Mouse (Mus musculus) limb, embryonic 14.5 days (tissue): ENCODE data around the gene Gm21981. TPM values are rescaled to one million over a fixed set of nuclear protein-coding genes. Genes with fewer than 3 reads are reported as not detected.

Source experiments
- ATAC-seq: fragments of 200-750 bp; cut with Nextera tagmentation; 2 replicates; pipeline ENCODE4 v1.8.0; 2017; ENCODE audit warnings: low read depth, moderate number of reproducible peaks, moderate TSS enrichment; ENCODE audit not compliant: low FRiP score
- DNase-seq: peaks from one replicate; pipeline ENCODE4 v3.0.0-alpha.2; 2015; ENCODE audit warnings: low spot score
- H3K27ac ChIP-seq: fragments of 300-500 bp; sonication (generic); replicated peaks from 2 replicates; pipeline ENCODE4 v1.5.1; 2014; ENCODE audit warnings: low read depth, mild to moderate bottlenecking, low read length, moderate library complexity, mixed read lengths
- H3K27me3 ChIP-seq: fragments of 300-500 bp; sonication (generic); 2 replicates; pipeline ENCODE4 v1.6.1; 2014; ENCODE audit warnings: low read length, mixed read lengths; ENCODE audit not compliant: control insufficient read depth, insufficient read depth
- H3K36me3 ChIP-seq: fragments of 300-500 bp; sonication (generic); 2 replicates; pipeline ENCODE4 v1.6.1; 2014; ENCODE audit warnings: mild to moderate bottlenecking, low read length, moderate library complexity, mixed read lengths; ENCODE audit not compliant: control insufficient read depth, insufficient read depth
- H3K4me1 ChIP-seq: fragments of 300-500 bp; sonication (generic); 2 replicates; pipeline ENCODE4 v1.6.1; 2014; ENCODE audit warnings: antibody characterized with exemption, low read length, mixed read lengths; ENCODE audit not compliant: control insufficient read depth, insufficient read depth
- H3K4me2 ChIP-seq: fragments of 300-500 bp; sonication (generic); replicated peaks from 2 replicates; pipeline ENCODE4 v1.6.1; 2014; ENCODE audit warnings: low read depth, mild to moderate bottlenecking, low read length, moderate library complexity; ENCODE audit not compliant: severe bottlenecking
- H3K4me3 ChIP-seq: fragments of 300-500 bp; sonication (generic); replicated peaks from 2 replicates; pipeline ENCODE4 v1.5.1; 2014; ENCODE audit warnings: low read length
- H3K9ac ChIP-seq: fragments of 300-500 bp; sonication (generic); 2 replicates; pipeline ENCODE4 v1.6.1; 2014; ENCODE audit warnings: mild to moderate bottlenecking, low read depth, low read length, moderate library complexity; ENCODE audit not compliant: severe bottlenecking
- H3K9me3 ChIP-seq: fragments of 300-500 bp; sonication (generic); 2 replicates; pipeline ENCODE4 v1.6.1; 2016; ENCODE audit warnings: low read length; ENCODE audit not compliant: control insufficient read depth
- POLR2A ChIP-seq: fragments of 200-500 bp; IDR thresholded peaks from 2 replicates; pipeline ENCODE4 v1.8.0; 2012; ENCODE audit warnings: inconsistent platforms, mild to moderate bottlenecking, moderate library complexity, borderline replicate concordance; ENCODE audit not compliant: insufficient read depth, insufficient read length; ENCODE audit errors: extremely low read depth
- WGBS: fragments of 180-500 bp; shearing (Covaris S2); extraction: QIAGEN DNeasy Blood & Tissue Kit; methylation state at CpG from one replicate; pipeline ENCODE4 v1.1.7; 2014; 5-methylcytosine and 5-hydroxymethylcytosine counted together
- polyA plus RNA-seq, 2 experiments: library from polyadenylated mRNA; depleted of rRNA in 1 of 2; stranded (reverse) in 1 of 2; unstranded in 1 of 2; fragments of >200 nt; fragmentation: Nextera tagmentation in 1 of 2; extraction: Ambion mirVana in 1 of 2; gene quantifications; 2 replicates each; pipeline versions ENCODE4 v1.2.1 to v1.2.3; 2012 to 2014

Gm21981 gene
- polyA plus RNA-seq, 2 experiments: 1.7 to 3.0 TPM

DNA sequence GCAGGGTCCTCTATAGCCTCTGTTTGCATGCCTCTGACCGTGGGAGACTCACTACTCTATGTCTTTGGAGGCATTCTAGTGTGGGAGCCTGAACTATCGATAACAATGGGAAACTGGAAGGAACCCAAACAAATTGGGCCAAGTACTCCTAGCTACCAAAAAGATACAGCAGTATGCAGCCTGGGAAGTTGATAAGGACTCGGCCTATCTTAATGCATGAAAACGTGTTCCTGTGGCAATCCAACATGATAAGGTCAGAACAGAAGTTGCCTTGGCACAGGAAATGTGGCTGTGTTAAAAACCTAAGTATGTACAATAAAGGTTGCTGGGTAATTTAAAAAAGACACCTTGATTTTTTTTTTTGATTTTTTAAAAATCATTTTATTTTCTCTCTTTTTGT, 26.9 kb upstream of the Gm21981 start:
- ATAC-seq (no peak), DNase-seq (no peak)
- Histone ChIP-seq H3K4me2 (no peak overlapping the region), H3K9ac (no peak overlapping the region), H3K27me3 (no peaks in the 10 kb centered on the region), H3K27ac (no peak overlapping the region), H3K4me3 (no peak overlapping the region), H3K36me3 (no peaks in the 10 kb centered on the region), H3K9me3 (no peaks in the 10 kb centered on the region), H3K4me1 (no peaks in the 10 kb centered on the region)
- no peak for TF ChIP-seq POLR2A
- WGBS: 87% methylated on average over 4 of the region's 4 CpGs

DNA sequence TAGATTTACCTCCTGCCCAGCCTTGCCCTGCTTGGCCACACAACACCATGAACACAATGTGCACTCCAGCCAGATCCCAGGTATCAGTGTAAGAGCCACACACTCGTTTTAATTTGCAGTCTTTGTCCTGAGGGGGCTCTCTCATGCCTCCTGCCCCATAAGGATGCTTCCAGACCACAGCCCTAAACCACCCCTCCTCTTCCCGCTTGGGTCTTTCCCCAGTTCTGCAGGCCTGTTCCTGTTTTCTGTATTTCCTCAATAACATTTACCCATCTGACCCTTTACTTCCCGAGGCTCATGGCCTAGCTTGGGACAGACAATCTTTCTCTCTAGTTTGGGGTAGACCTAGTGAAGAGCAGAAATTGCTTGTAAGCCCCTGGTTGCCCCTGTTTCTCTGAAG, 20.8 kb upstream of the Gm21981 start:
- 56% methylated on average over 3 of the region's 3 CpGs for WGBS
- no peaks in the 10 kb centered on the region for H3K4me1 ChIP-seq
- no peak overlapping the region for H3K9ac ChIP-seq
- DNase-seq (no peak), ATAC-seq (no peak)
- H3K9me3 ChIP-seq: no peaks in the 10 kb centered on the region
- no peak overlapping the region for H3K27ac ChIP-seq
- no peak for TF ChIP-seq POLR2A
- no peak overlapping the region for H3K4me3 ChIP-seq
- H3K36me3 ChIP-seq: no peaks in the 10 kb centered on the region
- H3K27me3 ChIP-seq: no peaks in the 10 kb centered on the region
- no peak overlapping the region for H3K4me2 ChIP-seq

DNA sequence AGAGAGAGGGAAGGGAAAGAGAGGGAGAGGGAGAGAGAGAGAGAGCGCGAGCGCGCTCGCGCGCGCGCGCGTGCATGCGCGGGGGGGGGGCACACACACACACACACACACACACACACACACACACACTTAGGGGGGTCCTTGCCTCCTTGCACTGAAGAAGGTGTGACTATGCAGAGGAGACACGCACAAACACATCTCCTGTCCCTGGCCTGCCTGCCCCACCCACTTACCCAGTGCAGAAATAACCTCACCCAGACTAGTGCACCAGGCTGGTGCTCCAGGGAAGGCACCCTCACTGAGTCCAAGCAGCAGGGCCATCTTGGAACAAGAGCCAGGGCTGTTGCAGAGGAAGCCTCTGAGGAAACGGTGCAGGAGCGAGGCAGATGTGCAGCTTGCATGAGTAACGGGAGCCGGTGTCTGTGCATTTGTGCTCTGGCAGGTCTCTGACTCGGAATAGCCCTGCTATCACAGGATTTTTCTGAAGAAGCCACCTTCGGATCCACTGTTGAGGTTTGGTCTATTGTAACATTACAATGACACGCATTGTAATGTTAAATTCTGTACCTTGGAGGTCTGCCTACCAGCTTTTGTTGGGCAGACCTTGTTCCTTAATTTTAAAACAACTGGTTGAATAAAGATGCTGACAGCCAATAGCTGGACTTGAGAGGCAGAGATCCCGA, 18.8 kb upstream of the Gm21981 start:
- DNase-seq (no peak), ATAC-seq (no peak)
- WGBS: 67% methylated on average over 21 of the region's 22 CpGs
- H3K4me2 ChIP-seq: no peak overlapping the region
- no peak overlapping the region for H3K27ac ChIP-seq
- H3K27me3 ChIP-seq: no peaks in the 10 kb centered on the region
- no peaks in the 10 kb centered on the region for H3K9me3 ChIP-seq
- H3K4me3 ChIP-seq: no peak overlapping the region
- H3K36me3 ChIP-seq: no peaks in the 10 kb centered on the region
- no peak for TF ChIP-seq POLR2A
- no peak overlapping the region for H3K9ac ChIP-seq
- no peaks in the 10 kb centered on the region for H3K4me1 ChIP-seq

DNA sequence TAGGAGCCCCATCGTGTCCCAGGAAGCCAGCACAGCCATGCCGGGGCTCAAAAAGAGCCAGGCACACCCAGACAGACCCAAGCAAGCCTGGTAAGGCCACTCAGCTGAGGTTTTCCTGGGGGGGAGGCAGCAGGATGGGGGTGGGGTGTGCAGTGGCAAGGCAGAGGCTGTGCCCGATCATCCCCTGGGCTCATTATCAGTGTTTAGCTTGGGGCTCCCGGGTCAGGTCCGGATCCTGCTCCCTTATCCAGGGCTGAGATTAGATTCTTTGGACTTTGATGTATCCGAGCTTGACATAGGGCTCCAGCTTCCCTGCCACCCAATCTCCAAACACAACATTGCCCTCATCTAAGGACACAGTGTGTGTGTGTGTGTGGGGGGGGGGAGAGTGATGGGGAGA, 17.6 kb upstream of the Gm21981 start:
- ATAC-seq (no peak), DNase-seq (no peak)
- Histone ChIP-seq H3K4me1 (no peaks in the 10 kb centered on the region), H3K4me3 (no peak overlapping the region), H3K36me3 (no peaks in the 10 kb centered on the region), H3K9ac (no peak overlapping the region), H3K9me3 (no peaks in the 10 kb centered on the region), H3K27me3 (no peaks in the 10 kb centered on the region), H3K4me2 (no peak overlapping the region), H3K27ac (no peak overlapping the region)
- TF ChIP-seq POLR2A: no peak
- WGBS: 61% methylated on average over 6 of the region's 6 CpGs

DNA sequence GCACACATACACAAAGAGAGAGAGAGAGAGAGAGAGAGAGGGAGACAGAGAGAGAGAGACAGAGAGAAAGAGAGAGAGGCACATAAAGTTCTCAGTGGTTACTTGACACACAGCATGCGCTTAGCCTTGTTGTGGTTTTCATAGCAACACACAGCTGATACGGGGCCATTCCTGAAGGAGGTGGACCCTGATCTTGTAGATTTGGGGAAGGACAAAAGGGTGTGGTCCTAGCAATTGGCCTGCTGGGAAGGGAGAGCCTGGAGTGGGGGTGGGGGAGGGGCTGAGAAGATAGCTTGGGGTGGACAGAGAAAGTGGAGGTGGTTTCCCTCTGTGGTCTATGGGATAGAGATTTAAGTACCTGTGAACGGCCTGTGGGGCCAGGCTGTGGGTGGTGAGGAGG, 15.8 kb upstream of the Gm21981 start:
- H3K4me3 ChIP-seq: no peak overlapping the region
- WGBS: 67% methylated on average over 3 of the region's 3 CpGs
- no peak overlapping the region for H3K27ac ChIP-seq
- H3K4me2 ChIP-seq: no peak overlapping the region
- H3K4me1 ChIP-seq: no peaks in the 10 kb centered on the region
- no peaks in the 10 kb centered on the region for H3K9me3 ChIP-seq
- DNase-seq (no peak), ATAC-seq (no peak)
- no peaks in the 10 kb centered on the region; the same call in 1 of the 2 replicates for H3K36me3 ChIP-seq
- no peaks in the 10 kb centered on the region for H3K27me3 ChIP-seq
- no peak for TF ChIP-seq POLR2A
- no peak overlapping the region for H3K9ac ChIP-seq

DNA sequence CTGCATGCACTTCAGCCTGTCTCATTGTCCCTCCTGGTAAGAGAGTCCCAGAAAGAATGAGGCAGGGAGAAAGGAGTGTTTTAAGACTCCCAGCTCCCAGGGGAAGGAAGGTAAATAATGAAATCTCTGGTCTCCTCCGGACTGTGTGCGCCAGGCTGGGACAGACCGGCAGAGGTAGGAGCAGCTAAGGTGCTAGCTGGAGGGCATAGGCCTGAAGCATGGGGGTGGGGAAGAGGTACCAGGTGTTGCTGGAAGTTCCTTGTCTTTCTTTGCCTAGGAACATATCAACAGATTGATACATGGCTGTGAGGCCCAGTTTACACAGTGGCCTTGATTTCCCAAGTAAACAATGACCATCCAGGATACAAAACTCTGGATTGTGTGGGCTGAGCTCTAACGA, 14.7 kb upstream of the Gm21981 start:
- Histone ChIP-seq H3K27ac (no peak overlapping the region), H3K9me3 (no peaks in the 10 kb centered on the region), H3K4me3 (no peak overlapping the region), H3K4me2 (no peak overlapping the region), H3K36me3 (peaks cover 4% of the 10 kb centered on the region), H3K27me3 (no peaks in the 10 kb centered on the region), H3K9ac (no peak overlapping the region), H3K4me1 (no peaks in the 10 kb centered on the region)
- ATAC-seq: no peak
- no peak for TF ChIP-seq POLR2A
- 68% methylated on average over 4 of the region's 4 CpGs for WGBS
- DNase-seq: no peak
